Mouse (Mus musculus) splenic B cell, adult 2 months (primary cell): ENCODE data around the gene Psrc1.
A peak's percentile ranks its signal among the peaks of the same experiment; 100 is the strongest.

Source experiments
- DNase-seq: peaks from one replicate; pipeline ENCODE4 v3.0.0-alpha.2; 2011; ENCODE audit warnings: low read depth, low spot score
- H3K27me3 ChIP-seq: 2 replicates; pipeline ENCODE4 v1.6.1; 2012; ENCODE audit warnings: mild to moderate bottlenecking, low read length, moderate library complexity, mixed read lengths; ENCODE audit not compliant: control insufficient read depth, poor library complexity, insufficient read depth, severe bottlenecking
- H3K36me3 ChIP-seq: 2 replicates; pipeline ENCODE4 v1.6.1; 2012; ENCODE audit warnings: mild to moderate bottlenecking, low read length, moderate library complexity, mixed read lengths; ENCODE audit not compliant: control insufficient read depth, poor library complexity, insufficient read depth, severe bottlenecking

Gene Psrc1

DNA sequence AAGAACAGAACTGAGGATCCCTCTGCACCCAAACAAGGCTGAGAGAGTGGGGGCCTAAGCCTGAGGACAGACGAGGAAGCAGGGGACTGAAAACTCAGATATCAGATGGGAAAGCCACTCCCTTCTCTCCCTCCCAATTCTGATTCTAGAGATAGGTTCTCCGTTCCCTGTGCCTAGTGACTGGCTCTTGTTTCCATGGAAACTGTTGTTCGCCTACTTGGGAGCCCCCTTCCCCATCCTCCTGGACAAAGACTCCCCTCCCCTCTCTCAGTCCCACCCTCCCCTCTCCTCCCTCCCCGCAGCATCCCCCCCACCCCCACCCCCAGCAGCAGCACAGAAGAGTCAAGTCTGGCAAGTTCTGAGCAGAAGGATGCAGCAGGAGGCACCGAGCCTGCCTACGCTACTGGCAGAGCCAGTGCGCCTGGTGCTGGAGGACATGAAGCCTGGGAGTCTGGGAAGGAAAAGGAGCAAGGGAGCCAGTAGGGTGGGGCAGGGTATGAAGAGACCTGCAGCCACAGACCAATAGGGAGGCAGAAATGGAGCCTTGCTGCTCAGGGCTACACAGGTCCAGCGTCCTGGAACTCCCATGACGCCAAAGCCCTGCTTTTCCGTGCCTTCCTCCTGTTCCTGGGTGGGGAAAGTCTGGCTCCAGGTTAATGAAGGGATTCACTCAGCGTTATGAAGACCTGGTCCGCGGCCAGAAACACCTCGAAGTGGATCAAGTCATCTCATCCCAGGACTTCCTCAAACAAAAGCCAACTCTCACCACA lies 22.1 kb downstream of the Psrc1 start:
- no peak for DNase-seq
- Histone ChIP-seq H3K36me3 (no peaks in the 10 kb centered on the region), H3K27me3 (no peaks in the 10 kb centered on the region)

DNA sequence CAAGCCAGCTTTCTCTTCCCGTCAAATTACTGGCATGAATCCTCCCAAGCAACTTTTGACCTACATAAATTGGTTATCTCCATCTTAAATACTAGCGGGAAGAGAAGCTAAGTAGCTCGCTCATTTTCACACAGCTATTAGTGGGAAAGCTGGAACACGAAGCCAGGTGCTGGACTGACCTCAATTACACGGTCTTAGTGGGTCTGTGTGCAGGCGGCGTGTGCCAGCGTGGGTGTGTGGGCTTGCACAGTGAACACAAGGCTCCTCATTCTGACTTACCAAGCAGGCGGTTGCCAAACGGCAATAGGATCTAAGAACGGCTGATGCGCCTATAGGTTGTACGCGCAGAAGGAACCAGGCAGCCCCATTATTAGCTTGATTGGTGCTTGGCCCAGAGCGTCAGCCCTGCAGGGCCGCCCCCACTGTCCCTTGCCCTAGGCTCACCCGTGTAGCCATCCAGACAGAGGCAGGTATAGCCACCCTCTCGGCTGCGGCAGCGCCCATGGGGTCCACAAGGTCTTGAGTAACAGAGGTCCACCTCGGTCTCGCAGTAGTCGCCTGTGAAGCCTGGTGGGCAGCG lies 22.8 kb downstream of the Psrc1 start:
- no peaks in the 10 kb centered on the region for H3K36me3 ChIP-seq
- no peaks in the 10 kb centered on the region for H3K27me3 ChIP-seq
- no peak for DNase-seq

DNA sequence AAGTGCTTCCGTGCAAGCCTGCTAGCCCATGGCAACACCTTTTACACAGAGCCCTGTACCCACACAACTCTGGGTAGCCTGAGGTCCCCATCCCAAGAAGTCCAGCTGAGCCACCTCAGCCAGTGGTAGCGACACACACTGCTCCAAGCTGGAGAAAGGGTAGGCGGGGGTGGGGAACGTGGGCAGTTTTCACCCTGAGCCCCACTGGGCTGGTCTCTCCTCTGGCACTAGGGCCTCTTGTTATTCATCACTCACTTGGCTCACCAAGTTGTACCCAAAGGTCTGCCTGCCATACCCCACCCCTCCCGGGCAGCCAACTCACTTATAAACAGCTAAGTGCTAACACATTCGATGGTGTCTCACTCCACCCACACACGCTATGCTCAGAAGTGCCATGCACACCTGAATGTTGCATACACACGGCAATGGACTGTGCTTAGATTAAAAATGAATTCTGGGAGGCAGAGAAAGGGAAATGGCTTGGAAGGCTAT lies 24.9 kb downstream of the Psrc1 start:
- H3K36me3 ChIP-seq: no peaks in the 10 kb centered on the region
- no peak for DNase-seq
- H3K27me3 ChIP-seq: no peaks in the 10 kb centered on the region

DNA sequence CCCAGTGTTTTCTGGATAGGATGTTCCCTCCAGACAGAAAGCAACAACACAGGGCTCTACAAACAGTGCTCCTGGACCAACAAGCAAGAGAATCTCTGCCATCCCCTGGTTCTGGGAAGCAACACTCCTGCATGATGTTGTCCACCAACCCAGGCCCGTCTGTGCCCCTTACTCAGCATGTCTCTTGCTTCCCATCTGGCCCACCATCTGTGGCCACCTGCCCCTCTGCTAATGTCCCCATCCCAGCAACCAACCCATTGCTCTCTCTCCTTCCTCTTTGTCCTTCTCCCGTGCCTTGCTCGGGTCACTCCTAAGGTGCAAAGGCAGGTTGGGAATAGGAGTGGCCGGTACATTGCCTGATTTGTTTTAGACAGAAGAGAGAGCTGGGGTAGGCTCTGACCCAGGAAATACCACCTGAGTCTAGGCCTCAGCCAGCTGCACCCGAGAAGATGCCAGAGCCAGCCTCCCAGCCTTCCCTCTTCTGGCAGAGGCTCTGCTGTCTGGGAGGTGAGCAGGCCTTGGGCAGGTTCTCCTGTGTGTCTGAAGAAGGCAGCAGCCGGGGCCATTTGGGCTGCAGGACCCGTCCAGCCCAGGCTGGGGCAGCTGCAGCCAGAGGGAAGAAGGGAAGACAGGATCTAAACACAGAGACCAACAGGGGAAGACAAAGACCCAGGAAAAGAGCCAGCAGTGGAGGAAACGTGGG lies 26.2 kb downstream of the Psrc1 start:
- Histone ChIP-seq H3K36me3 (no peaks in the 10 kb centered on the region), H3K27me3 (no peaks in the 10 kb centered on the region)
- DNase-seq: no peak

DNA sequence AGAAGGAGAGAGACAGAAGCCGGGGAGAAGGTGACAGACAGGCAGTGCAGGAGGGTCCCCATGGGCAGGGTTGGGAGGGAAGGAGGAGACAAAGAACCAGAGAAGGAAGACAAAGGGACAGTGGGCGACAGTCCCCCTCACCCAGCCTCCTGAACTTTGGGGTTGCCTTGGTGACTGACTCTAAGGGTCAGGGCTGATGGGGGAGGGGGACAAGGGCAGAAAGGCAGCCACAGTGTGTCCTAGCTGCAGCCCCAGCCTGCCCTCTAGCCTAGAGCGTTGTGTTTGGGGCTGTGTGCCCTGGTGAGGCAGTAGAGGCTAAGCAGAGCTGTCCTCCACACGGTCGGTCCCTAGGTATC lies 26.7 kb downstream of the Psrc1 start:
- Histone ChIP-seq H3K36me3 (no peaks in the 10 kb centered on the region), H3K27me3 (no peaks in the 10 kb centered on the region)
- DNase-seq: no peak

DNA sequence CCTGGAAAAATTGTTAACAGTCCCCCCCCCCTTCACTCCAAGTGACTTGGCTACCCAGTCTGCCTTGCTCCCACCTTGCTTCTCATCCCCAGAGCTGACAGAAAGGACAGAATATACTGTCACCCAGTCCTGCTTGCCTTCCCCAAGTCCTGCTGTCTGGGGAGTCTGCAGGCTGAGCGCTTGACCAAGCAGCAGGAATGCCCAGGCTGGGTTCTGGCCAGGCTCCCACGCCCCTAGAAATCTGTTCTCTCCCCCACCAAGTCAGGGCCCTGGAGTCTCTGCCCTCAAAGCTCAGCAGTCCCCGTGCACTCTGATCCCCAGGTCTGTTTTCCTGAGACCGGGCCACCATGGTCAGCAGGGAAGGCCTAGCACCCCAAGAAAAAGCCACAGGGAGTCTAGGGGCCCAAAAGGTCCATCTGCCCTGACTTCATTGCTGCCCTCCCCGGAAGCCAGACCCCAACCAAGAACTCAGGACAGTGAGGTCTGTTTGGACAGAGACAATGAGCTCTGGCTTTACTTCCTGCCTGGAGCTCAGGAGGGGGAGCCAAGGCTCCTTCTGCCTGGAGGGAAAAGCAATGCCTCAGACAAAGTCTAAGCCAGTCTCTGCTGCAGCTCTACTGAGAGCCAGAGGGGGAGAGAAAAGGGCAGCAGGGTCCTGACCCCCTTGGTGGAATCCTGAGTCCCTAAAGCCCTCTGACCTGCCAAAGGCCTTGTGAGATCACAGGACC lies 27.6 kb downstream of the Psrc1 start:
- Histone ChIP-seq H3K36me3 (no peaks in the 10 kb centered on the region), H3K27me3 (no peaks in the 10 kb centered on the region)
- DNase-seq: no peak

DNA sequence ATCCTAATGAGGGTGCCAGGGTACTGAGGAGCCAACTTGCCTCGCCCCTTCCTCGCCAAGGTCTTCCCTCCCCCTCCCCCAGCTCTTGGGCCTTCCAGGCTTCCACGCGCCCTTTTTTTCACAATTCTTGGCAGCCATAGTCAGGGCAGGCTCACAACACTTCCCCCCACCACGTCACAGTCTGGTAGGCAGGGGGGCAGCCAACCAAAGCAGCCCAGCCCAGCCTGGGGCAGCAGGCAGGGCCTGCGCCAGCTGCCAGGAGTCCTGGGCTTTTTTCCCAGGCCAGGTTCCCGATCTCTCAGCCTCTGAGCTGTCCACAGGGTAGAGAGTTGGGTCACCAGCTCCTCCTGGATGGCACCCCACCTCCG lies 28.1 kb downstream of the Psrc1 start:
- DNase-seq: no peak
- Histone ChIP-seq H3K36me3 (no peaks in the 10 kb centered on the region), H3K27me3 (no peaks in the 10 kb centered on the region)

DNA sequence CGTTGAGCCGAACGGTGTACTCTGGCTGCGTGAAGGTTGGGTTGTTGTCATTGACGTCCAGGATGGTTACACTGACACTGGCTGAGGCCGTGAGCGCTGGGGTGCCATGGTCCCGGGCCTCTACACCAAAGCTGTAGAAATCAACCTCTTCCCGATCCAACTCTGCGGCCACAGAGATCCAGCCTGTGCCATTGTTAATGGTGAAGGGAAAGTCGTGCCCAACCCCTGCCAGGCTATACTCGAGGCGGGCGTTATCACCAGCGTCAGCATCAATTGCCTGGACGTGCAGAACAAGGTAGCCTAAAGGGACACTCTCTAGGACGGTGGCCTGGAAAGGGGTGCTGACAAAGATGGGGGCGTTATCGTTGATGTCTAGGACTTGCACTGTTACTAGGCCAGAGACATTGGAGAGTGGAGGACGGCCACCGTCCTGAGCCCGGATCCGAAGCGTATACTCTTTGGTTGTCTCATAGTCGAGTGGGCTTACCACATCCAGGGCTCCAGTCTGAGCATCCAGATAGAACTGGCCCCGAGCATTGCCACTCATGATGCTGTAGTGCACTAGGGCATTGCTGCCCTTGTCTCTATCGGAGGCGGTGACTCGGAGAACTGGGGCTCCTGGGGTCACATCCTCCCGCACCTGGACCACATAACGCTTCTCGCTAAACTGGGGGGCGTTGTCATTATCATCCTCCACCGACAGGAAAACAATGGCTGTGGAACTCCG lies 30.2 kb downstream of the Psrc1 start:
- Histone ChIP-seq H3K36me3 (no peaks in the 10 kb centered on the region), H3K27me3 (no peaks in the 10 kb centered on the region)
- DNase-seq: no peak

DNA sequence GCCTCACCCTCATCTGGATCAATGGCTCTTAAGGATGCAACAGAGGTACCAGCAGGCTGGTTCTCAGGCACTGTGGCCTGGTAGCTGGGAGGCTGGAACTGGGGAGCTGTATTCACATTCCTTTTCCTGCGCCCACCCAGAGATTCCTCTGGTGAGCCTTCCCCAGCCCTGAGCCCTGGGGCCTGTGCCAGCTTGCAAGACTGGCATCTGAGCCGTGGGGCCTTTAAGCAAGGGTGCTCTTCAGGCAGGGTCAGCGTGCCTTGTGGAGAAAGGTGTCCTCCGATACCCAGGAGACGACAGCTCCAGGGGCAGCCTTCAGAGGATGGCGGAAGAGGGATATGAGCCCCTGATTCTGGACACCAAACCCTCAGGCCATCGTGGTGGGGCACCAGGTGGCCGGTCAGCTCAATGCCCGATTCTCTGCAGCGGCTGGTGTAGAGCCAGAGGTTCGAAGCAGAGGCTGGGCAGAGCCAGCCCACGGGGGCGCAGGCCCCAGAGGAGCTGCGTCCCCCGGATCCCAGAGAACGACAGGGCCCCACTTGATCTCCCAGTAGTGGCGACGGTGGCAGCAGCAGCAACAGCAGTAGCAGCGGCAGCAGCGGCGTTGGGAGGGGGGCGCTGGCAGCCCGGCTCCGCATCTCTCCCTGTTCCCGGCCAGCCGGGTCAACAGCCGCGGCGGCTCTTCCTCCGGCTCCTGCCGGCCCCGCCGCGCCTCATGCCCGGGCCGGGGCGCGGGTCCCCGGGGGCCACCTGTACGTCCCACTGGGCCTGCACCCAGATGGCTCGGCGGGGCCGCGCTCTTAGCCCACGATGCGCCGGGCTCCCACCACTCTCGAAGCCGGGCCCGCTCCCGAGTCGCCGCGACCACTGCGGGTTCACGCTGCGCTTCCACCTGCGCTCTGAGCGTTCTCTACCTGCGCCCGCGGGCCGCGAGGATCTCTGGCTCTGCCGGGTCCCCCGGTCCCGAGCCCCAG lies 31.5 kb downstream of the Psrc1 start, which contains the start of gene Celsr2:
Gene Celsr2, minus strand, starts transcription at position 696 of the 974 bp plus-strand sequence.
- DNase-seq: peak; percentile 14
- Histone ChIP-seq H3K27me3 (no peaks in the 10 kb centered on the region), H3K36me3 (no peaks in the 10 kb centered on the region)

DNA sequence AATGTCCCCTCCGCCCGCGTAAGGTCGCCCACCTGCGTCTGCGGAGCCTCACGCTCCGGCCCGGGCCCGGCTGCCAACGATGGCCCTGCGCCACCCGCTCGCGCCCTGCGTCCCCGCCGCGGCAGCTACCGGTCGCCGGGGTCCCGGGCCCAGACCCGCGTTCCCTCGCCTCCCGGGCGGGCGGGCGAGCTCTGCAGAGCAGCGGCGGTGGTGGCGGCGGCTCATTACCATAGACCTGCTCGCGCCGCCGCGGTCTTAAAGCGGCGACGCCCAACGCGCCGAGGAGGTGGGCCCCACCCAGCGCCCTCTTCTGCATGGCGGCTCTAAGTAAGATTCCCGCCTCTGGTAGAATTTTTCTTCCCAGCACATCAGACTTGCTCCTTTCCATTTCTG lies 32.2 kb downstream of the Psrc1 start:
- Histone ChIP-seq H3K36me3 (no peaks in the 10 kb centered on the region), H3K27me3 (no peaks in the 10 kb centered on the region)
- peak; percentile 78 for DNase-seq

DNA sequence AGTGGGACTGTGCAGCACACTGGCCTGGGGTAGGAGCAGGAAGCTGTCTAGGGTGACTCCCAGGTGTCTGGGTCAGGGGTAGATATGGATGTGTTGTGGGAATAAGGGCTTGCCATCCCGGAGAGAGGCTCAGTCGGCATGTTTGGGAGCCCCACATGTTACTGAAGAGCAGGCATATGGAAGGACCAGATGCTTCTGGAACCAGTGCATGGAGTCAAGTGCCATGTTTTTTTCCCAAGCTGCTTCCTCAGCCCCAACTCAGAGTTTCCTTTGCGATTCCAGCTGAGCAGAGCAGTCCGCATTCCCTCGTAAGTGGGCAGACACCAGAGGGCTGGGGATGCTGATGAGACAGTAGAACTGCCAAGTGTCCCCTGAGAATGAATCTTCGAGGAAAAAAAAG lies 39.4 kb downstream of the Psrc1 start:
- Histone ChIP-seq H3K36me3 (peaks cover 6% of the 10 kb centered on the region), H3K27me3 (no peaks in the 10 kb centered on the region)
- no peak for DNase-seq

DNA sequence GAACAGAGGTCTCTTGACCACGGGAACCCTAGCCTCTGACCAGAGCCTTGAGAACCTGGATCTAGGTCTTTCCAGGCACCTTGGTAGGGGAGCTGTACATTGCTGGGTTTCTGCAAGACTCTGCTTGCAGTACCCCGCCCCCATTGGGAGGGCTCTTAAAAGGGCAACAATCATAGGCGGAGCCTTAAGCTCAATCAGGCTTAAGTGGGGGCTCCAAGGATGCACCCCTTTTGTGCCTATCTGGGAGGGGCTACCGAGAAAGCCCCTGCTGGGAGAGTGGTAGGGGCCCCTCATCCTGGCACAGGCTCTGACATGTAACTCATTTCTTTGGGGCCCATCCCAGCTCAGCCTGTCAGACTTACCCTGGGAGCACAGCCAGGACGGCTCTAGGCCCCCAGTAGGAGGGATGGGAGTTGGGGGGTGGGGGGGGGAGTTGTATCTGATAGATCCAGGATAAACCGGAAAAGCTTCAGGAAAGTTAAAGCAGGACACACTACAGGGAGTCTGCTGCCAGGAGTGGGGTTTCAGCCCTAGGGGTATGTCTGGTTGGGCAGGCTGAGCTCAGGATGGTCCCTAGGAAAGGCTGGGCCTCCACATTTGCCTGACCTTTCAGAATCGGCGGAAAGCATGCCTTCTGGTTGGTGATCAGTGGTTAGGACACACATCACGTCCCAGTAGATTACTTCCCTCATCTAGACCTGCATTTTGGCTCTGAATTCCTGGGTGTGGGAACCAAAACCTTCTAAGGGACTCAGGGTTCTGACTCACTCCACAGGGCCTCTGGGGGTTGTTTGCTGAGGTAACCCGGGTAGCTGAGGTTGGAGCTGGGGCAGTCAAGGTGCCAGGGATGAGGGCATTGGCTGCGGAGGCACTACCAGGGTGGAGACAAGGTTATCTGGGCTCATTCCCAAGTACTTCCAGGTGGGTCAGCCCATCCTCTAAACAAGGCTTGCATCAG lies 40.5 kb downstream of the Psrc1 start:
- Histone ChIP-seq H3K27me3 (no peaks in the 10 kb centered on the region), H3K36me3 (peaks cover 8% of the 10 kb centered on the region)
- peak; percentile 38 for DNase-seq
